Mouse (Mus musculus) WW6 (cell line): Measurements from ENCODE around the gene Serpinb1c.
"Not testable (repeated sequence)": the region's sequence is repeated elsewhere in the genome, so short reads cannot be mapped to it uniquely, and the experiment has no call there.

Experiments
- DNase-seq: peaks from one replicate; pipeline ENCODE4 v3.0.0-alpha.2; 2013; ENCODE audit warnings: low read depth, low spot score

Gene Serpinb1c

GRCm38 (mm10) chr13:32865591-32865990, 32.4 kb downstream of the Serpinb1c start:
- DNase-seq, result no peak

GRCm38 (mm10) chr13:32864529-32864928, 33.5 kb downstream of the Serpinb1c start:
- DNase-seq, result not testable (repeated sequence)

- no peak for DNase-seq
Measured at GRCm38 (mm10) chr13:32863456-32863855, 34.6 kb downstream of the Serpinb1c start.

- DNase-seq, result no peak
Measured at GRCm38 (mm10) chr13:32860821-32861220, 37.2 kb downstream of the Serpinb1c start.

GRCm38 (mm10) chr13:32853073-32853472, 44.9 kb downstream of the Serpinb1c start:
- no peak for DNase-seq

GRCm38 (mm10) chr13:32852539-32852938, 45.5 kb downstream of the Serpinb1c start:
- DNase-seq, result no peak

- peak; percentile 40 for DNase-seq
Measured at GRCm38 (mm10) chr13:32851967-32852366, 46.0 kb downstream of the Serpinb1c start.

GRCm38 (mm10) chr13:32850668-32851404, 47.2 kb downstream of the Serpinb1c start, which contains the start of gene Serpinb1a:
Serpinb1a (minus strand) TSS chr13:32851185.
- DNase-seq, result peak; percentile 31

GRCm38 (mm10) chr13:32850156-32850555, 47.9 kb downstream of the Serpinb1c start:
- DNase-seq, result no peak

- no peak for DNase-seq
Measured at GRCm38 (mm10) chr13:32849531-32850123, 48.4 kb downstream of the Serpinb1c start.

- no peak for DNase-seq
Measured at GRCm38 (mm10) chr13:32849092-32849491, 48.9 kb downstream of the Serpinb1c start.

- DNase-seq, result no peak
Measured at GRCm38 (mm10) chr13:32846221-32846620, 51.8 kb downstream of the Serpinb1c start.

GRCm38 (mm10) chr13:32841349-32841748, 56.7 kb downstream of the Serpinb1c start:
- no peak for DNase-seq

GRCm38 (mm10) chr13:32839314-32839713, 58.7 kb downstream of the Serpinb1c start:
- no peak for DNase-seq

GRCm38 (mm10) chr13:32834513-32834912, 63.5 kb downstream of the Serpinb1c start:
- no peak for DNase-seq

GRCm38 (mm10) chr13:32833237-32833636, 64.8 kb downstream of the Serpinb1c start:
- DNase-seq, result no peak

- no peak for DNase-seq
Measured at GRCm38 (mm10) chr13:32832776-32833175, 65.2 kb downstream of the Serpinb1c start.

- DNase-seq, result no peak
Measured at GRCm38 (mm10) chr13:32831505-32832273, 66.3 kb downstream of the Serpinb1c start.
